Mouse (Mus musculus): ENCODE measurements around the gene Alyref. TPM values are rescaled to one million over a fixed set of nuclear protein-coding genes. Genes with fewer than 3 reads are reported as not detected.

Alyref gene
- polyA plus RNA-seq (2016; fragmentation: Nextera tagmentation; extraction: Ambion mirVana) = 365 and 444 TPM in 2 replicates

DNA sequence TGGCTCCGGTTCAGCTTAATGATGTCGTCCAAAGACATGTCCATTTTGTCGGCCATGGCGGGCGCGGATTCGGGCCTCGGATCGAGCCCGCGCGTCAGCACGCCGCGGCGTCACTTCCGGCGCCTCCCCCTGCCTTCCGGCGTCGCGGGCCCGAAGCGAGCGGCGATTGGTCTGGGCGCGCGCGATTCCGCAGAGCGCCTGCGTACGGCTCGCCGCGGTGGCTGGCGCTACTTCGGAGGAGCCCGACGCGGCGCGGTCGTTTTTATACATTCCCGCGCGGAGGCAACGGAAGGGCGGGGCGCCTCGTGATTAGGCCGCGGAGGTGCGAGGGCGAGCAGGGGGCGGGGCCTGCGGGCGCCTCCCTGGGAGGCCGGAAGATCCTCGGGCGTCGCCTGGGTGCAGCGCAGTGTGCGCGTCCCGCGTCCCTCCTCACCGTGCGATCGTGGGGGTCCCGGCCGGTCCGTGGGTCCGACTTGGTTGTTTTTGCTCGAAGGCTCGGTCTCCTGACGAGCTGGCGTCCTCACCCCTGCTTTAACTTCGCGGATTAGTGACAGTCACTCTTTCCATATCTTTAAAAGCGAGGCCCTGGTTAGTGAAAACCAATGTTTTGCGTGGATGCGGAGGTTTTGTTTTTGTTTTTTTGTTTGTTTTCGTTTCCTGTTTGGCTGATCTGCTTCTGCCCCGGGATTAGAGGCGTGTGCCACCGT lies at the start of gene Alyref, which contains the start of gene Anapc11:
Gene Alyref, minus strand, starts transcription at position 83 of the 707 bp plus-strand sequence.
Gene Anapc11, plus strand, starts transcription at position 139 of the 707 bp plus-strand sequence.
- peak within 1 kb of the TSS; percentile 99 for H3K4me3 ChIP-seq
- no peaks in the 10 kb centered on the region for H3K9me3 ChIP-seq
- peaks cover 69% of the 10 kb centered on the region for H3K36me3 ChIP-seq
- H3K4me1 ChIP-seq = peaks cover 27% of the 10 kb centered on the region
- H3K27ac ChIP-seq = peak within 1 kb of the TSS; percentile 98
- DNase-seq (ENCODE audit: low spot score) = peak; percentile 97
- under 1% methylated on average over 88 of the region's 88 CpGs for WGBS
- H3K27me3 ChIP-seq (ENCODE audit: insufficient read depth, poor library complexity, severe bottlenecking) = no peaks in the 10 kb centered on the region

DNA sequence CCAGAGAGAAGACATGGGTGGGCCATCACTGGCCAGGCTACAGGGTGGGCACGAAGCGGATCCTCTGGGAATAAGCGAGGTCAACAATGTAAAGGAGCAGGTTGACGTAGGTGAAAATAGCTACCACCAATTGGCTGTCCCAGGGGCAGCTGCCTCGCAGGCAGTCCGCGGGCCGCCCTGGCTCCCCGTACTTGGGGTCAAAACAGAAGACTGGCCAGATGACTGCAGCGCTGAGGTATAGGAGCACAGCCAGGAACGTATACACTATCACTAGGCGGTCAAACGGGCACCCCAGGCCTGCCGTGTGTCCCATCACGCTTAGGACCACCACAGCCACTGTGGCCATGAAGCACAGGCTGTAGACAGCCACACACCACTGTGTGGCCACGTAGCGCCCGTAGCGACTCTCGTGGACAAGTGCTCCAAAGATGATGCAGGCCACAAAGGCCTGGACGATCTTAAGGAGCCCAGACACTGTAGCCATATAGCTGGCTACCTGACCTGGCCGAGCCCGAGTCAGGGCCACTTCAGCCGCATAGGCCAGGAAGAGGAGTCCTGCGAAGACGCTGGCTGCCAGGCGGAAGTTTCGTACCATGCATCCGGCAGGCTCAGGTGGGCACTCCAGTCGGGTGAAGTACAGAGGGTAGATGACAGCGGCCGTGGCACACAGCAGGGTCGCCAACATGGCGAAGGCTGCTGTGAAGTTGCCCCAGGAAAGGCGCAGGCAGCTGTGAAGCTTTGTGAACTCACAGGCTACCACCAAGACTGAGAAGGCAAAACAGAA lies 49.1 kb upstream of the Alyref start:
- H3K27ac ChIP-seq = peak overlapping the region; percentile 88
- no peaks in the 10 kb centered on the region for H3K36me3 ChIP-seq
- H3K27me3 ChIP-seq (ENCODE audit: insufficient read depth, poor library complexity, severe bottlenecking) = peaks cover 14% of the 10 kb centered on the region; the same call in 1 of the 2 replicates
- peaks cover 34% of the 10 kb centered on the region for H3K4me1 ChIP-seq
- 66% methylated on average over 35 of the region's 35 CpGs for WGBS
- H3K9me3 ChIP-seq = no peaks in the 10 kb centered on the region
- H3K4me3 ChIP-seq = peak overlapping the region; percentile 57
- DNase-seq (ENCODE audit: low spot score) = peak; percentile 75

DNA sequence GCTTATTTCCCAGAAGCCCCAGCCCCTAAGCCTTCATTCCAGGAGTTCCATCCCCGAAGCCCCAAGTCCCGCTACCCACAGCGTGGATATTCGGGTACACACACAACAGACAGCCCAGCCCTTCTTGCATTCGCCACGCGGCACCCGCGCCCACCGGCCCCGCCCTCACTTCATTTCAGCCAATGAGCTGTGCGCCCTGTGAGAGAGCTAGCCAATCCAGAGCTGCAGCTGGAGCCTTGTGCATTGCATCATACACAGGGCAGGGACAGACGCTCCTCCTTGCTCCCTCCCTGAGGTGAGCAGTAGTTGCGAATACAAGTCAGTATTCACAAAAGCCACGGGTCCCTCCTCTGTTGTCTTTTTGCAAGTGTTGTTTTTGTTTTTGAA lies 45.4 kb upstream of the Alyref start, which contains the start of gene Pycr1:
Gene Pycr1, minus strand, starts transcription at position 169 of the 387 bp plus-strand sequence.
- peaks cover 46% of the 10 kb centered on the region for H3K4me1 ChIP-seq

DNA sequence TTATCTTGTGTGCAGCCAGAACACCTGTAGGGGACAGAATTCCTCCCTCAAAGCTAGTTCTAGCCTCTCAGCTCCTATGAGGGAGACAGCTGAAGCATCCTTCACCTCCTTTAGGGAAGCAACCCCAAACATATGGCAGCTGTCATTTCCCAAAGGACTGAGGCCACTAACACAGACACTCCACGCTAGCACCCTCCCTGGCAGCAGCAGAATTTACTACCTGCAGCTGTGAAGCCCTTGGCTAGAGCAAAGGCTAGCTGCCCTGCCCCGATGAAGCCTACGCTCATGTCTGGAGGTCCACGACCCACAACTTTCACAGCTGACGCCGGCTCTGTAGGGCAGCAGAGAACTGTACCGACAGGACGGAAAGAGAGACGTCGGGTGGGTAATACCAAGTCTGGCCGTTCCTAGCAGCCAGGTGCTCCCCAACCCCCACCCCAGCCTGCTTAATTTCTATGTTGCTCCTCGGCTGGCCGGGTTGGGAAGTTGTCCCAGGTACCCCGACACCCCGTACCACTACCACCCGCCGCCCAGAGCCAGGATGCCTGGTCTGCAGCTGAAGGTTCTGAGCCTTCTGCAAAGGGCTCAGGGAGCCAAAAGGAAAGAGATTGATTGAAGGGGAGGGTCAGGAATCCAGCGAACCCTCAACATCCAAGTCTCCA lies 44.9 kb upstream of the Alyref start:
- H3K27me3 ChIP-seq (ENCODE audit: insufficient read depth, poor library complexity, severe bottlenecking) = peaks cover 27% of the 10 kb centered on the region
- no peaks in the 10 kb centered on the region for H3K9me3 ChIP-seq
- H3K4me3 ChIP-seq = peak overlapping the region; percentile 68
- DNase-seq (ENCODE audit: low spot score) = no peak
- 4% methylated on average over 18 of the region's 18 CpGs for WGBS
- H3K36me3 ChIP-seq = no peaks in the 10 kb centered on the region
- peak overlapping the region; percentile 86 for H3K27ac ChIP-seq
- H3K4me1 ChIP-seq = peaks cover 43% of the 10 kb centered on the region

More for the DNA sequence above, 45.4 kb upstream of the Alyref start, which contains the start of gene Pycr1:
- Histone ChIP-seq H3K4me3 (peak within 1 kb of the TSS; percentile 68), H3K36me3 (no peaks in the 10 kb centered on the region), H3K9me3 (no peaks in the 10 kb centered on the region), H3K27ac (peak within 1 kb of the TSS; percentile 86), H3K27me3 (ENCODE audit: insufficient read depth, poor library complexity, severe bottlenecking) (peaks cover 27% of the 10 kb centered on the region)
- DNase-seq (ENCODE audit: low spot score) = peak; percentile 98
- under 1% methylated on average over 15 of the region's 15 CpGs for WGBS

DNA sequence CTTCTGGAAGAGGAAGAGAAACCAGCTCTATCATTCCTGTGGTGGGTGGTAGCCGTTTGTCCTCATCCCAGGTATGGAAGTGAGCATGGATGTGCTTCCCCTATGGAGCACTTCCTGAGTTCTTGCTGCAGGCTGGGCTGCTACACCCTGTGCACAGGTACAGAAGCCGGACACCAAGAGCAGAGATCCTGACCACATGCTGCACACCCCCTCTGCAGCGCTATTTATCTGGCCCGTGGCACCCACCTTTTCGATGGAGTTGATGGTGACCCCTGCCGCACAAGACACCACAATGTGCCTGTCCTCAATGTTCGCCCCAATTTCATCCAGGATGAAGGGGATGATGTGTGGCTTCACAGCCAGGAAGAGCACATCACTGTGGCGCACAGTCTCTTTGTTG lies 43.7 kb upstream of the Alyref start:
- H3K27ac ChIP-seq = 0 out of 2 replicates have a peak overlapping the region, but pooled peaks have one; percentile 0
- 87% methylated on average over 8 of the region's 8 CpGs for WGBS
- no peak for DNase-seq (ENCODE audit: low spot score)
- H3K4me3 ChIP-seq = no peak overlapping the region
- peaks cover 23% of the 10 kb centered on the region for H3K27me3 ChIP-seq (ENCODE audit: insufficient read depth, poor library complexity, severe bottlenecking)
- no peaks in the 10 kb centered on the region for H3K36me3 ChIP-seq
- H3K4me1 ChIP-seq = peaks cover 31% of the 10 kb centered on the region
- no peaks in the 10 kb centered on the region for H3K9me3 ChIP-seq

DNA sequence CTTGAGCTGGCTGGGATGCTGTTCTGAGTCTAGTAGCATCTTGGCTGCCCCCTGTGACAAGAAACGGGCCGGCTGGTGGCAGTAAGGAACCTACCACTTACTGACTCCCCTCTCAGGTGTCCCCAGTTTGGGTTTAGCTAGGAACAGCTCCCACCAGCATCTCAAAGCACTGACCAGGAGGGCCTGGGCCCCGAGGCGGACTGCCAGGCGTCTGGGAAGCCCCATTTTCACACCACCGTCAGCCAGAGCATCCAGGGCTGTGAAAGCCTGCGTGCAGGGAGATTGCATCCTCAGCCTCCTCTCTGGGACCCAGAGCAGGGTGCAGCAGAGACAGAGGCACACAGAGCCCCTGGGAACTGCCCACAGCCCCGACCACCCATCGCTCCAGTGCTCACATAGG lies 43.1 kb upstream of the Alyref start:
- Histone ChIP-seq H3K9me3 (no peaks in the 10 kb centered on the region), H3K27ac (no peak overlapping the region), H3K4me1 (peaks cover 29% of the 10 kb centered on the region), H3K36me3 (no peaks in the 10 kb centered on the region), H3K4me3 (no peak overlapping the region), H3K27me3 (ENCODE audit: insufficient read depth, poor library complexity, severe bottlenecking) (peaks cover 20% of the 10 kb centered on the region)
- no peak for DNase-seq (ENCODE audit: low spot score)
- 56% methylated on average over 9 of the region's 9 CpGs for WGBS

DNA sequence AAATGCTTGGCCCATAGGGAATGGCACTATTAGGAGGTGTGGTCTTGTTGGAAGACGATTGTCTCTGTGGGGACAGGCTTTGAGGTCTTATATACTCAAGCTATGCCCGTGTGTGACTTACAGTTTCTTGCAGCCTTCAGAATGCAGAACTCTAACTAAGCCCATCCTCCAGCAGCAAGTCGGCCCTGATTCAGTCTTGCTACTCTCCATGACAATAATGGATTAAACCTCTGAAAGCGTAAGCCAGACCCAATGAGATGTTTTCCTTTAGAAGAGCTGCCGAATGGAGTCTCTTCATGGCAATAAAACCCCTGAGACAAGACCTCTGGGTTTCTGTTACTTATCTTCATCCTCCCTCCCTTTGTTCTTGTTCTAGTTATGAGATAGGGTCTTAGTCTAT lies 36.6 kb upstream of the Alyref start:
- Histone ChIP-seq H3K4me3 (no peak overlapping the region), H3K27me3 (ENCODE audit: insufficient read depth, poor library complexity, severe bottlenecking) (no peaks in the 10 kb centered on the region), H3K4me1 (peaks cover 33% of the 10 kb centered on the region), H3K36me3 (no peaks in the 10 kb centered on the region), H3K9me3 (no peaks in the 10 kb centered on the region), H3K27ac (no peak overlapping the region)
- WGBS = 86% methylated on average over 5 of the region's 5 CpGs
- DNase-seq (ENCODE audit: low spot score) = no peak

DNA sequence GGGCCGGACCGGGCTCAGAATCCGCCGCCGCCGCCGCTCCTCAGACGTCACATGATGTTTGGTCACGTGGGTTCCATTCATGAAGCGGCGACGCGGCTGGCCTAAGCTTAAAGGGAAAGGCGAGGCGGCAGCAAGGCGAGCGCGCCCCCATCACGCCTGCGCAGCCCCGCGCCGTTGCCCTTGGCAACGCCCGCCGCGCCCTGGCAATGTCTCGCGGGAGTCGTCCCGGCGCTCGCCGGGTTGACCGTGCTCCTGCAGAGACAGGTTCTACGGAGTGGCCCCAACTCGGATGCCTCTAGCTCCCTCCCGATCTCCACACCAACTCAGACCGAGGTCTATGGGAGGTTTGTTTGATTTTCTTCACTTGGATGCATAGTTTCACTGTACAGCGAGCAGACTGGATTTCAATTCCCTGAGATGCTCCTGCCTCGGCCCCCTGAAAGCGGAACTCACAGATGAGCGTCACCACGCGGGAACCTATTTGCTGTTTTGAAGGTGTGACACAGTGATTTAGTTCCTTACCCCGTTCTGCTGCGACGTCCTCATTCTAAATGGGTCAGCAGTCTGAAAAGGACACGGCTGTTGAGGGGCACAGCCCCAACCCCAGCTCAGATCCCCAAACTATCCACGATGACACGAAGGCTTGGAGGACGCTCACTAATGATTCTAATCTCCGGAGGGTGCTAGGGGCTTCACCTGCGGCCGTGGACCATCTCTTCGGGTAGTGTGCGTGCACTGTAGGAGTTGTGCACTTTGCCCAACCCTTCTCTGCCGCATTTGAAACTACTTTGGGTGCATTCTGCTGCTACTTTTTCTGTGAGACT lies 35.6 kb upstream of the Alyref start, which contains the start of gene Mafg:
Gene Mafg, minus strand, starts transcription at position 81 of the 824 bp plus-strand sequence.
- H3K9me3 ChIP-seq = no peaks in the 10 kb centered on the region
- H3K36me3 ChIP-seq = peaks cover 9% of the 10 kb centered on the region
- no peaks in the 10 kb centered on the region for H3K27me3 ChIP-seq (ENCODE audit: insufficient read depth, poor library complexity, severe bottlenecking)
- peak within 1 kb of the TSS; percentile 99 for H3K4me3 ChIP-seq
- DNase-seq (ENCODE audit: low spot score) = peak; percentile 96
- peak within 1 kb of the TSS; percentile 99 for H3K27ac ChIP-seq
- 10% methylated on average over 58 of the region's 58 CpGs for WGBS
- peaks cover 44% of the 10 kb centered on the region for H3K4me1 ChIP-seq

DNA sequence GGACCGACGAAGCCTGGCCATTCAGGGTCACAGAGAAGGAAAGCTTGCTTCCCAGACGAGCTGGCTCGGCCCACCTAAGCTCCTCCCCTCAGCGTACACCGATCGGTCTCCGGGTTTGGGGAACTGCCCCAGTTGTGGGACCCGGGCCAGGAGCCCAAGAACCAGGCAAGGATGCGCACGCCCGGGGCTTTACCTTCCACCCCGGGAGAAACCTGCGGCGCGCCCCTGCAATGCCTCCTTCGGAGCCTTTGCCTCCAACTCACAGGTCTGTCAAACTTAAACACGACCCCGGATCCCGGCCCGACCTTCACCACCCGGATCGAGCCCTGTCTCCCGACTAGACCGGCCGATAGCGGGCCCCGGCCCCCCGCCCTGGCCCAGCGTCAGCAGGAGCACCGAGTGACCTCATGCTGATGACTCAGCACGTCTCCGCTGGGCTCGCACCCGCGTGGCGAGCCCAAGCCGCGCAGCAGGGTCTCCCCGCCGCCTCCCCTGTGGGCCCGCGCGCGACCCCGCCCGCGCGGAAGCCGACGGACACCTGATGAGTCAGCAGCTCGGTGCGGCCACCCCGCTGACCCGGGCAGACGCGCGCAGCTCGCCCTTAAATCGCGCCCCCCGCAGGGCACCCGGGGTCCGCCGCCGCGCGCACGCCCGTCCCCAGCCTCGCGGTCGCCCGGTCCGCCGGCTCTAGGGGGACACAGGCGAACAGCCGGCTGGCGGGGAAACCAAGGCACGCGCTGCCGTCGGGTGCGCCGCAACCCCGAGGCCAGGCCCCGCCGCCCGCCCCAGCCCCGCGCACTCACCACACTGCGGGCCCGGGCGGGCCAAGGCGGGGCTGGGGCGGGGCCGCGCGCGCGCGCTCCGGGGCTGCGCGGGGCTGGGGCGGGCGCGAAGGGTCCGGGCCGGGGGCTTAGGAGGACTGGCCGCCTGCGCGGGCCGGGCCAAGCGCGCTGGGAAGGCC lies 34.7 kb upstream of the Alyref start:
- H3K4me1 ChIP-seq = peaks cover 46% of the 10 kb centered on the region
- H3K27me3 ChIP-seq (ENCODE audit: insufficient read depth, poor library complexity, severe bottlenecking) = no peaks in the 10 kb centered on the region
- H3K36me3 ChIP-seq = peaks cover 12% of the 10 kb centered on the region
- DNase-seq (ENCODE audit: low spot score) = peak; percentile 93
- under 1% methylated on average over 116 of the region's 116 CpGs for WGBS
- peak overlapping the region; percentile 99 for H3K27ac ChIP-seq
- H3K9me3 ChIP-seq = no peaks in the 10 kb centered on the region
- H3K4me3 ChIP-seq = peak overlapping the region; percentile 99

DNA sequence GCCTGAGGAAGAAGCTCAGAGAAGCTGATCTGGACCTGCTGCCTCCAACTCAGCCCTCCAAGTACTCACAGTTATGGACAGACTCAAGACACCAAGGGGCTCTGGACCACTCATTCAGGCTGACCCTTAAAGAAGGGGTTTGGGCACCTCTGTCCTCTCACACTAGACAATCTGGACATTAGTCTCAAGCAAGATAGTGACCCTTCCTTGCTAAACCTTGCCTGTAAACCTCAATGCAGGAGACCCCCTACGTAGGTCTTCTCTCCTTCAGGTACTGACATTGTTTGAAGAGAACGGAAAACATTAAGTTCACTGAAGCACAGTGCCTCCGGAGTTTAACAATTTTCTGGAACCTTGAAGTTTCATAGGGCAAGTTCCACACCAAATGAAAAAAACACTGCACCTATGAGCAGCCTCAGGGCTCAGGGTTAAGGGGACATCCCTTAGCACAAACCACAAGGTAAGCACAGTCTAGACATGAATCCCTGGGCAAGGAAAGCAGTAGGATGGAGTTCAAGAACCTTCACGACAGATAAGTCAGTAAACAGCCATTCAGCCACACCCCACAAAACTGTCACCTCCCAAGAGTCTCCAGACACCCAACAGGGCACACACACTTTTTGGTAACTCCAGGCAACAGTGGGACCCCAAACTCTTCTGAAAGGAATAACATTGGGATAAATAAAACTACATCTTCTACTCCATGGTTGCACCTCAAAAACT lies 33.7 kb upstream of the Alyref start:
- Histone ChIP-seq H3K27me3 (ENCODE audit: insufficient read depth, poor library complexity, severe bottlenecking) (no peaks in the 10 kb centered on the region), H3K27ac (peak overlapping the region; percentile 99), H3K4me1 (peaks cover 46% of the 10 kb centered on the region), H3K9me3 (no peaks in the 10 kb centered on the region), H3K4me3 (peak overlapping the region; percentile 99), H3K36me3 (peaks cover 22% of the 10 kb centered on the region)
- WGBS = 57% methylated on average over 4 of the region's 4 CpGs
- DNase-seq (ENCODE audit: low spot score) = no peak
